Mouse (Mus musculus) left cerebral cortex, adult 2 months (tissue): ENCODE data around the gene Dctpp1. TPM values are rescaled to one million over a fixed set of nuclear protein-coding genes. Genes with fewer than 3 reads are reported as not detected.

Experiments
- DNase-seq, 2 experiments: peaks; one replicate each; pipeline ENCODE4 v3.0.0; 2021 to 2022; ENCODE audit warnings: low spot score in 2 of 2, mixed read lengths in 1 of 2; ENCODE audit errors: extremely low spot score in 1 of 2
- H3K27ac ChIP-seq: fragments of 200-600 bp; 2 replicates; pipeline ENCODE4 v1.8.1; 2022
- H3K4me3 ChIP-seq: fragments of 200-600 bp; 2 replicates; pipeline ENCODE4 v1.8.1; 2022
- CTCF ChIP-seq: fragments of 200-600 bp; IDR thresholded peaks from 2 replicates; pipeline ENCODE4 v1.8.1; 2022; ENCODE audit warnings: antibody characterized with exemption, mild to moderate bottlenecking, moderate library complexity
- intact Hi-C: fragments of 180-260 bp; cut with DNase I; formaldehyde crosslinking; loops from one replicate; pipeline ENCODE4 v1.15.1; 2025
- total RNA-seq, 2 experiments: library from RNA; stranded (reverse); gene quantifications; 2 replicates each; pipeline ENCODE4 v1.2.3; 2021

The Dctpp1 gene
- total RNA-seq, 2 experiments from 2014 or later: 24.1 to 25.9 TPM

DNA sequence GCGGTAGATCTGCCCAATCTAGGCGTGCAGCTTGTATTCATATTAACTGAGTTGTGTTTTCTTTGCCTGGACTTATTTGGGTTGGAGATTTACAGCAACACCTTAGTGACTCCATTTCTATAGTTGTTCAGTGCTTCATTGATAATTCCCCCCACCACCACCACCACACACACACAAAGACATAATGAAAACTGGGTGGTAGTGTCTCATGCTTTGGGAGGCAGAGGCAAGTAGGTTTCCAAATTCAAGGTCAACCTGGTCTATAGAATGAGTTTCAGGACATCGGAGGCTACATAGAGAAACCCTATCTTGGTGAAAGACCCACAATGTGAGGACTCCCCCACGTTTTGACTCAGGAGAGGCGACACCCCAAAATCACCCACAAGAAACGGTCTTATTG lies 35.9 kb downstream of the Dctpp1 start:
- intact Hi-C loops: no loop called here
- Histone ChIP-seq H3K27ac (no peak overlapping the region), H3K4me3 (no peak overlapping the region)
- no peak for TF ChIP-seq CTCF
- no peak for DNase-seq

DNA sequence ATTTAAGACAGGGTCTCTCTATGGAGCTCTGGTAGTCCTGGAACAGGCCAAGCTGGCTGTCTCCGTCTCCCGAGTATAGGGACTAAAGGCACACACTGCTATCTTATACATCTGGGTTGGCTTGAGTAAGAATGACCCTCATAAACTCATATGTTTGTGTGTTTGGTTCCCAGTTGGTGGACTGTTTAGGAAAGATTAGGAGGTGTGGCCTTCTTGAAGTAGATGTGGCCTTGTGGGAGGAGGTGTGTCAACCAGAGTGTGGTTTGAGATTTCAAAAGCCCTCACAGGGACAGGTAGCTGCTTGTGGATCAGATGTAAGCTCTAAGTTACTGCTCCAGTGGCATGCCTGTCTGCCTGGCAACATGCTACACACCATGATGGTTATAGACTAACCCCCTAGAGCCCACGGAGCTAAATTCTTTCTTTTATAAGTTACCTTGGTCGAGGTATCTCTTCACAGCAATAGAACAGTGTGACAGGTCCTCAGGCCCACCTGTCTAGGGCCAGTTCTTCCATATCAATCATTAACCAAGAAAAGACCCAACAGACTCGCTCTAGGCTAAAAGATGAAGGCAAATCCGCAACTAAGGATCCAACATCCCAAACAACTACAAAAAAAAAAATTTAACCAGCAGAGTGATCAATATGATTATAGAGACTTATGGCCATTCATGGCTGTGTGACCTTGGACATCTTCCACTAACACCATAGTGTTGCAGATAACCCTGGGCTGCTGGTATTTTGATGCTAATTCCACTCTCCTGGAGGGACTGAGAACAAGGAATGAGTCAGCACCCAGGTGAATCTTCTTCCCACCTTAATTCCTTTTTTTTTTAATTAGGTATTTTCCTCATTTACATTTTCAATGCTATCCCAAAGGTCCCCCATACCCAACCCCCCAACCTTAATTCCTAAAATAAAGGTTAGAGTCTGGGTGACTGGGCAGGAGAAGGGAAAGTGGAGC lies 36.7 kb downstream of the Dctpp1 start:
- Histone ChIP-seq H3K27ac (no peak overlapping the region), H3K4me3 (no peak overlapping the region)
- intact Hi-C loops: no loop called here
- no peak for TF ChIP-seq CTCF
- DNase-seq: no peak

DNA sequence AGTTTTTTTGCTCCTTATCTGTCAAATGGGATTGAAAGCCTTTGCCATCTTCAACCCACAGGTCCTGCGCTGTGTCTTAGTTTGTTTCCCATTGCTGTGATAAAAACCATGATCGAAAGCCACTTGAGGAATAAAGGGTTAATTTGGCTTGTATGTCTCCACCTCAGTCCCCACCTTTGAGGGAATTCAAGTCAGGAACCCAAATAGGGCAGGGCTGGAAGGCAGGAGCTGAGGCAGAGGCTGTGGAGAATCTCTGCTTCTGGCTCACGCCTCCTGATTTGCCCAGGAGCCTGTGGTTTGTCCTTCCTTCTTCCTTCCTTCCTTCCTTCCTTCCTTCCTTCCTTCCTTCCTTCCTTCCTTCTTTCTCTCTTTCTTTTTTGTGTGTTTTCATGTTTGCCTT lies 37.4 kb downstream of the Dctpp1 start:
- H3K27ac ChIP-seq: no peak overlapping the region
- no peak overlapping the region for H3K4me3 ChIP-seq
- DNase-seq: no peak
- intact Hi-C loops: no loop called here
- no peak for TF ChIP-seq CTCF

DNA sequence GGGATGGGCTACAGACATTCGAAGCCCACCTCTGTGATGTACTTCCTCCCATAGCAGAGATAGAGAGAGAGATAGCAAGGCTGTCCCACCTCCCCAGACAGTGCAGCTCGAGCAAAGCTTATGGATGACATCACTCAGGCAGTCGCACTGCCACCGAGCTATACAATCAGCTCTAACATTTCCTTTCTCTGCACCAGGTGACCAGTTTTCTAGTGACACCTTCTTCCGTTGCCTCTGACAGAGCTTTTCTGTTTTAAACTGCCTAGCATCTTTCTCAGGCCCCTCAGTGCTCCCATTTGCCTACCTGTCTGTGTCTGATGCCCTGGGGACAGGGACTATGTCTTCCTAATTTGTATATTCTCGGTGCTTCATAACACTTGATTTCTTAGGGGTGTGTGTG lies 40.1 kb downstream of the Dctpp1 start:
- TF ChIP-seq CTCF: no peak
- intact Hi-C loops: no loop called here

DNA sequence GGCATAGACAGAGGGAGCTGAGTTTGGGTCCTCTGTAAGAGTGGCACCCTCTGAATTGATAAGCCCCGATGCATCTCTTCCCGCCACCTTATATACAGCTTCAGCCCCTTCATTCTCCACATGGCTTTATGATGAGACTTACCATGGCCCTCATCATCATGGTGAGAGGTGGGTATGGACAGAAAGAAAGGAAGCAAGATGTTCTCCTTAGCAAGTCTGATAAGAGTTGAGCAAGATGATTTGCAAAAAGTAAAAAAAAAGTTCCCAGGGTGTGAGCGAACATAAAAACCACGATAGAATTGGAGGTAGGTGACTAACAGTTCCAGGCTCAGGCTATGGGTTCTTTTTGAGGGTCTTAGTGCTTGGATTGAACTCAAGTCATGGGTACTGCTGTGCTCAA lies 41.8 kb downstream of the Dctpp1 start:
- DNase-seq: no peak
- H3K4me3 ChIP-seq: no peak overlapping the region
- no peak overlapping the region for H3K27ac ChIP-seq
- TF ChIP-seq CTCF: no peak
- intact Hi-C loops: no loop called here

More for the DNA sequence above, 40.1 kb downstream of the Dctpp1 start:
- DNase-seq: no peak
- H3K4me3 ChIP-seq: no peak overlapping the region
- no peak overlapping the region for H3K27ac ChIP-seq

DNA sequence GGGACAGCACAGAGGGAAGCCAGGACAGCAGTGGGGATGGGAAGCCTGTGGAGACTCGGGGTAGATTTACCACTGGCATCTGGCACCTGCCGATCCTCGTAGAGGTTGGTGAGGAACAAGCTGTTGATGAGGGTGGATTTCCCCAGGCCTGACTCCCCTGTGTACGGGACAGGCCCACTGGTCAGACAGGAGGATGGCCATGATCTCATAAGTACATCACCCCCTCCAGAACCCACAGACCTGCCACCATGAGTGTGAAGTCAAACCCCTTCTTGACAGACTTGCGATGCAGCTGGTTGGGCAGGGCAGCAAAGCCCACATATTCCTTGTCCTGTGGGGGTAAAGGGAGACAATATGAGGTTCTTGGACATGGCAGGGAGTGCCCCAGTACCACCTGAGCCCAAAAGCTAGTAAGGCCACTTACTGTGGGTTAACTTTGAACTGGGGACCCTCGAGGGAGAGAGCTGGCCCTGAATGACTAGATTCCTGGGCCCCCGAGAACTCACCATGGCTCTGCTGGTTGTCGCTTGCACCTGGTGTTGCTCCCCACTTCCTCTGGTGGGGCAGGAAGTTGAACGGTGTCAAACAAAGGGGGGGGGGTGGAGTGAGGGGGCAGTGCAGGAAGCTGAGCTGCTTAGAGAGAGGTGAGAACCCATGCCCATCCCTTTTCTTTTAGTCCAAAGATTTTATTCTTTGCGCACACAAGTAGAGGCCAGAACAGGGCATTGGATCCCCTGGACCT lies 42.4 kb downstream of the Dctpp1 start:
- no peak overlapping the region for H3K4me3 ChIP-seq
- intact Hi-C loops: no loop called here
- DNase-seq: no peak
- no peak for TF ChIP-seq CTCF
- no peak overlapping the region for H3K27ac ChIP-seq

DNA sequence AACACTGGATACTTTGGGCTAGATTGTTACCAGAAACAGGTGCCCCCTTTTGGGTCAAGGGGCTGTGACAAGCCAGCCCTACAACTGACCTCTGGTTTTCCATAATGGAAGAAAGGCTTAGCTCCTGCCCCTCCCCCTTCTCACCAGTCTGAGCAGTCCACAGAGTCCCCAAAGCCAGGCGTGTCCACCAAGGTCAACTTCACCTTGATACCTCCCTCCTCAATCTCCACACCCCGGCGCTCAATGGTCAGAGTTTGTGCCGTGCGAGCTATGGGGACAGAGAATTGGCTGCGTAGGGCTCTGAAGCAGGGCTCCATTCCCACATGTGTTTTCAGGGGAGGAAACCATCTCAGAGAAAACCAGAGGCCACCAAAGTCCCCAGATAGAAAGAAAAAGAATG lies 43.0 kb downstream of the Dctpp1 start:
- no peak for TF ChIP-seq CTCF
- intact Hi-C loops: no loop called here

DNA sequence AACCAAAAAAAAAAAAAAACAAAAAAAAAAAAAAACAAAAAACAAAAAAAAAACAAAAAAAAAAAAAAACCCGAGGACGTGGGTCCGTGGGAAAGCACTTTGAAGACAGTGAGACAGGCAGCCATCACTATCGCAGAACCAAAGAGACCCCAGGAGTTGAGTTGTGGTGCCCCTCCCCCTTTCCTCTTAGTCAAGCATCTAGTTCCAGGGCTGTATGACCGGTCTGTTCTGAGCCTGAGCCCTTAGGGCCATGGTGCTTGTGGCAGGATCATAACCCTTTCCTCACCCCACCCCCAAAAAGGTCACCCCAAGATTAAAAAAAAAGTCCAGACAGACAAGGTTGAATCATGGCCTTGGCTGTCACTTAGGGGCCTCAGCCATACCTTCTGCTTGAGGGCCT lies 44.2 kb downstream of the Dctpp1 start:
- no peak for TF ChIP-seq CTCF
- Histone ChIP-seq H3K4me3 (no peak overlapping the region), H3K27ac (no peak overlapping the region)
- no peak for DNase-seq
- intact Hi-C loops: no loop called here

More for the DNA sequence above, 43.0 kb downstream of the Dctpp1 start:
- Histone ChIP-seq H3K27ac (no peak overlapping the region), H3K4me3 (no peak overlapping the region)
- no peak for DNase-seq

DNA sequence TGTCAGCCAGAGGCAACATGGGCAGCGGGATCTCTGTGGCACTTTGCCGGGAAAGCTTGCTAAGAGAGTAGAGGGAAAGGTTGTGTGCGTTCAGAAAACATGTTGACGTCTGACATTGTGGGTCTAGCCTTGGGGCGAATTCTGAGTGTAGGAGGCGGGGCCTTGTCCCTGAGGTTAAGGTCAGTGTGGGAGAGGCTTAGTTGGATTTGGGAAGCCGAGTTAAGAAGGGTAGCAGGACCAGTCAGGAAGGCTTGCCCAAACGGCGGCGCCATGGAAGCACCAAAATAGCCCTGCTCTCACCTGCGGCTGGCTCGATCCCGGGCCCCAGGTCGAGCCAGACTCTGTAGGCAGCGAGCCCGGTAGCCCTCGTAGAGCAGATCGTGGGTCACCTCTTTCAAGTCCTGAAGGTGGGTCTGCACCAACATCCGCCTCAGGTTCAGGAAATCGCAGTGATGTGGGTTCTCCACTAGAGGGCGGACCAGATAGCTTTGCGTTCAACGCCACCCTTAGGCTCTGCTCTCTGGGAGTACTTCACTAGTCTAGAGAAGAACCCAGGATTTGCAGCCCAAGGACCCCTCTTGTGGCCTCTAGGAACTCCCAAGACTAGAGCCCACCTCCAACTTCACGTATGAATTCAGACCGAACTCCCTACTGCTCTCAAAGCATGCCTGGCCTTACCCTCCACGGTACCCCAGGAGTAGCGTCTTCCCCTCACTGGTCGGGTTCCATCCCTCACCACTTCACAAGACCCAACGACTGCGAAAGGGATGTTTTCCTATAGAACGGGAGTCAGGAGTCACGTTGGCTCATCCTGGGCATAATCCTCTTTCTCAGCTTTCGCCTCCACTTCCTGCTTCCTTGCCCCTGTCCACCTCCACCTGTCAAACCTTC lies 45.3 kb downstream of the Dctpp1 start:
- peak; percentile 55 to 62 for DNase-seq
- peak; percentile 82 for TF ChIP-seq CTCF
- Histone ChIP-seq H3K27ac (peak overlapping the region; percentile 50; the same call in 1 of the 2 replicates), H3K4me3 (peak overlapping the region; percentile 44)
- intact Hi-C loops: loop anchor here (2.0 kb wide), 1 partner anchor 14 kb away; no protein-coding TSS in a partner anchor

DNA sequence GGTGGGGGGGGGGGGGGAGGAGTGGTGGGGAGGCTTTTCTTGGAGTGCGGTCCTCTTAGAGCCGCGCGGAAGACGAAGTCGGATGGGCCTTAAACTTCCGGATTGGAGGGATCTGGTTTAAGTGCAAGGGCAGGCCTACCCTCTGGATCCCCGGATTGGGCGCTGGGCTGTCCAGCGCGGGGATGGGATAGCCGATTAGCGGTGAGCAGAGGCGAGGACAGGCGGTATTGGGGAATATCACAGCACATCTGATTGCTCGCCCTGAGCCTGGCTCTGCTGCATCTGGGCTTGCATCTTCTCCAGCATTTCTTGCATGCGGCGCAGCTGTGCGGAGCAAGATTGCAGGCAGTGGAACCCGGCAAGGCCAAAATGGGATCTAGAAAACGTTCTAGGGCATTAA lies 46.0 kb downstream of the Dctpp1 start:
- no peak for TF ChIP-seq CTCF

DNA sequence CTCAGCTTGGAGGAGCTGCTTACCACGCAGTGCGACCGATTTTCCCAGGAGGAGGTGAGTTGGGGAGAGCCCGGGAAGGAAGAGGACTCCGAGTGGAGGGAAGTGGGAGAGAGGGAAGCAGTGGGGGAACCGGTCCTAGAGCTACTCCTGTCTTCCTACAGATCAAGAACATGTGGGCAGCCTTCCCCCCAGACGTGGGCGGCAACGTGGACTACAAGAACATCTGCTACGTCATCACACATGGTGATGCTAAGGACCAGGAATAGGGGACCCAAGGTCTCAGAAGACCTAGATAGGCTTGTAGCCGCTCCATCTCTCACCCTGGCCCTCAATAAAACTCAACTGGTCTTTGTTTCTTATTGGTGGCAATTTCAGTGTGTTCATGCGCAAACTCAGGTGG lies 46.6 kb downstream of the Dctpp1 start:
- TF ChIP-seq CTCF: no peak
- no peak for DNase-seq
- no peak overlapping the region; the same call in 1 of the 2 replicates for H3K27ac ChIP-seq
- intact Hi-C loops: loop anchor here (2.0 kb wide), 1 partner anchor 15 kb away; no protein-coding TSS in a partner anchor
- H3K4me3 ChIP-seq: no peak overlapping the region

More for the DNA sequence above, 46.0 kb downstream of the Dctpp1 start:
- intact Hi-C loops: loop anchor here (2.0 kb wide), 1 partner anchor 14 kb away; no protein-coding TSS in a partner anchor
- DNase-seq: no peak
- Histone ChIP-seq H3K4me3 (peak overlapping the region; percentile 44), H3K27ac (no peak overlapping the region)
